Mouse (Mus musculus): Measurements from ENCODE around the gene Cd300lf. TPM values are rescaled to one million over a fixed set of nuclear protein-coding genes. Genes with fewer than 3 reads are reported as not detected.

Gene Cd300lf
- polyA plus RNA-seq, 2 experiments: 0.14 to 0.35 TPM

DNA sequence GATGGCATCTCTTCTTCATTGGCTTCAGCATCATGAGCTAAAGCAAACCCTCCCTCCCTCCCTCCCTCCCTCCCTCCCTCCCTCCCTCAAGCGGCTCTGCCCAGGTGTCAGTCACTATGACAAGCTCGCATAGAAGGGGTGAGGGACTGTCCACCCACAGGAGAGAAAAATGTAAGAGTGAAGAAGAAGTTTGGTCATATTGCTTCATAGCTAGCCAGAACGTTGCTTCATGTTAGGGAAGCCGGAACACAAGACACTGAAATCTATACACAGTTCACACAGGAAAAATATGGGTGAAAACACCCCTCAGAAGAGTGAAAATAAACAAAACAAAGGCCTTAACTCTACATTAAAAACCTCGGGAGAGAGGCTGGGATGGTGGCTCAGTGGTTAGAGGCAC, 23.5 kb downstream of the Cd300lf start:
- no peaks in the 10 kb centered on the region for H3K36me3 ChIP-seq (ENCODE audit: control insufficient read depth, insufficient read depth, low read length)
- no peaks in the 10 kb centered on the region for H3K9me3 ChIP-seq (ENCODE audit: control insufficient read depth, low read length)
- H3K4me3 ChIP-seq (replicated peaks; ENCODE audit: low read length): no peak overlapping the region
- no peak for TF ChIP-seq POLR2A (IDR thresholded peaks at IDR 0.05; ENCODE audit: borderline replicate concordance, extremely low read depth, insufficient read depth, insufficient read length)
- WGBS: 75% methylated on average over 5 of the region's 5 CpGs
- ATAC-seq (ENCODE audit: low FRiP score, low read depth): no peak
- no peak for DNase-seq (ENCODE audit: low spot score)
- no peak overlapping the region for H3K27ac ChIP-seq (replicated peaks; ENCODE audit: low read depth, low read length)
- H3K27me3 ChIP-seq (ENCODE audit: control insufficient read depth, insufficient read depth, low read length): no peaks in the 10 kb centered on the region
- H3K4me2 ChIP-seq (replicated peaks; ENCODE audit: low read depth, low read length, severe bottlenecking): no peak overlapping the region
- H3K9ac ChIP-seq (ENCODE audit: low read depth, low read length, severe bottlenecking): no peak overlapping the region
- H3K4me1 ChIP-seq (ENCODE audit: control insufficient read depth, insufficient read depth, low read length): peaks cover 6% of the 10 kb centered on the region; the same call in 1 of the 2 replicates

DNA sequence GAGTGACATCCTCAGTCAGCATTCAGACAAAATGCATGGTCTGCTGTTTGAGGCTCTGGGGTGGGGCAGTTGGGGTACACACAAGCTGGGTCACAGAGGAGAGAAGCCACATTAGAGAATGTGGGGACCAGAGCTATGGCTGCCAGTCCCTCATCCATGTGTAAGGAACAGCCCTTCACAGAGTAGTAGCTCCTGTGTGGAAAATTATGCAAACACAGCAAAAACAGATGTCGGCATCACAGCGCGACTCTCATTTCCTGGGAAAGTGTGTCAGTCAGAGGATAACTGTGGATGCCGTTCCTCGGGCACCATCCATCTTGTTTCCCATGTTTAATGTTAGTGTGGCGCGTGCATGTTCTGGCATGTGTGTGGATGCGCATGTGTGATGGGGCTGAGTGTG, 25.6 kb downstream of the Cd300lf start:
- Histone ChIP-seq H3K27me3 (ENCODE audit: control insufficient read depth, insufficient read depth, low read length) (no peaks in the 10 kb centered on the region), H3K4me3 (replicated peaks; ENCODE audit: low read length) (no peak overlapping the region), H3K27ac (replicated peaks; ENCODE audit: low read depth, low read length) (no peak overlapping the region), H3K9ac (ENCODE audit: low read depth, low read length, severe bottlenecking) (no peak overlapping the region), H3K9me3 (ENCODE audit: control insufficient read depth, low read length) (no peaks in the 10 kb centered on the region), H3K4me1 (ENCODE audit: control insufficient read depth, insufficient read depth, low read length) (peaks cover 6% of the 10 kb centered on the region; the same call in 1 of the 2 replicates), H3K4me2 (replicated peaks; ENCODE audit: low read depth, low read length, severe bottlenecking) (no peak overlapping the region), H3K36me3 (ENCODE audit: control insufficient read depth, insufficient read depth, low read length) (no peaks in the 10 kb centered on the region)
- 86% methylated on average over 8 of the region's 8 CpGs for WGBS
- ATAC-seq (ENCODE audit: low FRiP score, low read depth) (no peak), DNase-seq (ENCODE audit: low spot score) (no peak)
- TF ChIP-seq POLR2A (IDR thresholded peaks at IDR 0.05; ENCODE audit: borderline replicate concordance, extremely low read depth, insufficient read depth, insufficient read length): no peak

DNA sequence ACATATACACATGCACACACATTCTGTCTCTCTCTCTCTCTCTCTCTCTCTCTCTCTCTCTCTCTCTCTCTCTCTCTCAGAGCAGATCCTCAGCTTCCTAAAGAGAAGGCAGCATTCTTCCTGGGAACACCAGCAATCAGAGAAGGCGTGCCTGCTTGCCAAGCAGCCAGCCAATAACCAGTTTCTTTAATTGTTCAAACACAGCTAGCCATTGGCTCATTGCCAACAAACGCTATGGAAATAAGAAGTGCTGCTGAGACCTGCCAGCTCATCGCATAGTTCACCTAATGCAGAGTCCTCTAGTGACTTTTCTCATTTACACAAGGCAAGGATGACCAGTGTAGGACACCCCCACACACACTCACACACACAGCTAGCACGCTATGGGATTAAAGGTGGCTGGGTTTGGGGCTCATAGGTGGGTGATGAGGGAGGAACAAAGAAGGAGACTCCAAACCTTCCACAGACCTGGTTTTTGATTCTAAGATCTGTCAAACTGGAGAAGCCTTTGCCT, 26.3 kb downstream of the Cd300lf start:
- Histone ChIP-seq H3K4me2 (replicated peaks; ENCODE audit: low read depth, low read length, severe bottlenecking) (no peak overlapping the region), H3K27me3 (ENCODE audit: control insufficient read depth, insufficient read depth, low read length) (no peaks in the 10 kb centered on the region), H3K27ac (replicated peaks; ENCODE audit: low read depth, low read length) (no peak overlapping the region), H3K9me3 (ENCODE audit: control insufficient read depth, low read length) (no peaks in the 10 kb centered on the region), H3K36me3 (ENCODE audit: control insufficient read depth, insufficient read depth, low read length) (no peaks in the 10 kb centered on the region), H3K9ac (ENCODE audit: low read depth, low read length, severe bottlenecking) (no peak overlapping the region), H3K4me3 (replicated peaks; ENCODE audit: low read length) (no peak overlapping the region), H3K4me1 (ENCODE audit: control insufficient read depth, insufficient read depth, low read length) (peaks cover 6% of the 10 kb centered on the region; the same call in 1 of the 2 replicates)
- TF ChIP-seq POLR2A (IDR thresholded peaks at IDR 0.05; ENCODE audit: borderline replicate concordance, extremely low read depth, insufficient read depth, insufficient read length): no peak
- whole genome bisulfite sequencing: 26% methylated on average over 4 of the region's 4 CpGs
- ATAC-seq (ENCODE audit: low FRiP score, low read depth) (no peak), DNase-seq (ENCODE audit: low spot score) (peak; percentile 22)

DNA sequence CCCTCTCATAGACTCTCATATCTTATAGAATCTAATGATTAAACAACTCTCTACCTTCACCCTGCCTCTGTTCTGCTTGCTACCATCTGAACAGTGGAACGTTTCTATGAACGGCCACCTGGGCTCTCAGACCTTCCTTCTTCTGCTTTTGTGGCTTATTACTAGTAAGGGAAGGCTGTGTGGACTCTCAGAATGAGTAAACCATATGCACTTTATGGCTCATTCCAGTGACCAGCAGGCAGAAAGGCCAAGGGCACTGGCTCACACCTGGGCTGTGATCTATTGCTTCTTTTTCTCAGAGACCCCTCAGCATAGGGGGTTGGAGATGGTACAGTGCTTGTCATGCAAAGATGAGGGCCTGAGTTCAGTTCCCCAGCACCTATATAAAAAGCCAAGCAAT, 27.2 kb downstream of the Cd300lf start:
- no peak for TF ChIP-seq POLR2A (IDR thresholded peaks at IDR 0.05; ENCODE audit: borderline replicate concordance, extremely low read depth, insufficient read depth, insufficient read length)
- H3K9me3 ChIP-seq (ENCODE audit: control insufficient read depth, low read length): no peaks in the 10 kb centered on the region
- H3K4me3 ChIP-seq (replicated peaks; ENCODE audit: low read length): no peak overlapping the region
- H3K9ac ChIP-seq (ENCODE audit: low read depth, low read length, severe bottlenecking): no peak overlapping the region
- WGBS: 55% methylated on average over 2 of the region's 2 CpGs
- H3K4me2 ChIP-seq (replicated peaks; ENCODE audit: low read depth, low read length, severe bottlenecking): no peak overlapping the region
- H3K36me3 ChIP-seq (ENCODE audit: control insufficient read depth, insufficient read depth, low read length): no peaks in the 10 kb centered on the region
- no peak overlapping the region for H3K27ac ChIP-seq (replicated peaks; ENCODE audit: low read depth, low read length)
- ATAC-seq (ENCODE audit: low FRiP score, low read depth): no peak
- peaks cover 6% of the 10 kb centered on the region; the same call in 1 of the 2 replicates for H3K4me1 ChIP-seq (ENCODE audit: control insufficient read depth, insufficient read depth, low read length)
- no peaks in the 10 kb centered on the region for H3K27me3 ChIP-seq (ENCODE audit: control insufficient read depth, insufficient read depth, low read length)
- no peak for DNase-seq (ENCODE audit: low spot score)

DNA sequence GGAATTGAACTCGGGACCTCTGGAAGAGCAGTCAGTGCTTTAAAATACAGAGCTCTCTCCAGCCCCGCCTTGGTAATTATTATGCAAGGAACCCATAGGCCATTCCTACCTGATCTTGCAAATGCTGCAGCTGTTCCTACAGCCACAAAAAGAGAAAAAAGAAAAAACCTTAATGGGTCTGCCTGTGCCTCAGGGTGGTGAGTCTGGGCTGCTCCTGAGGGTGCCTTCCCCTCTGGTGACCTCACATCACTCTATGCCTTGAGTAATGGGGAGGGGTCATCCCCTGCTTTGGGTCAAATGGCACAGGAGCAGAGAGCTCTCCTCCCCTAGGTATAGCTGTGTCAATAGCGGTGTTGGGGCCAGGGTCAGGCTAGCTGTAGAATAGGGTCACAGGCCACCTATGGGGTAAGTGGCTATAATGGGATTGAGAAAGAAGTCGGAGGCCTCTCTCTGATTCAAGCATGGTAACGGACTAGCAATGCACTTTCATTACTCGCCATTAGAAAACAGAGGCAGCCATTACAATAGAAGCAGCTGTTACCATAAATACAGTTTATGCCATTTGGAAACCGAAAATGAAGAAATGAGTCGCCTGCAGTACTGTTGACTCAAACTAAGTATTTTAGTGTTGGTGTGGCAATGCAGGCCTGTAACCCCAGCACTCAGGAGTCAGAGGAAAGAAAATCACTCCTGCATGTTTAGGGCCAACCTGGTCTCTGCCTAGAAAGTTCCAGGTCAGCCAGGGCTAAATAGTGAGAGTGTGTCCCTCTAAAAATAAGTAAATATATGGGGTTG, 28.8 kb downstream of the Cd300lf start:
- Histone ChIP-seq H3K9ac (ENCODE audit: low read depth, low read length, severe bottlenecking) (no peak overlapping the region), H3K4me3 (replicated peaks; ENCODE audit: low read length) (no peak overlapping the region), H3K9me3 (ENCODE audit: control insufficient read depth, low read length) (no peaks in the 10 kb centered on the region), H3K4me2 (replicated peaks; ENCODE audit: low read depth, low read length, severe bottlenecking) (no peak overlapping the region), H3K36me3 (ENCODE audit: control insufficient read depth, insufficient read depth, low read length) (no peaks in the 10 kb centered on the region), H3K27me3 (ENCODE audit: control insufficient read depth, insufficient read depth, low read length) (no peaks in the 10 kb centered on the region), H3K4me1 (ENCODE audit: control insufficient read depth, insufficient read depth, low read length) (peaks cover 12% of the 10 kb centered on the region; the same call in 1 of the 2 replicates), H3K27ac (replicated peaks; ENCODE audit: low read depth, low read length) (no peak overlapping the region)
- TF ChIP-seq POLR2A (IDR thresholded peaks at IDR 0.05; ENCODE audit: borderline replicate concordance, extremely low read depth, insufficient read depth, insufficient read length): no peak
- 58% methylated on average over 8 of the region's 8 CpGs for WGBS
- no peak for ATAC-seq (ENCODE audit: low FRiP score, low read depth)
- no peak for DNase-seq (ENCODE audit: low spot score)
